Mouse (Mus musculus) embryo, embryonic 10.5 days (tissue): Measurements from ENCODE around the gene Acsl5.

Experiments used
- DNase-seq: peaks from one replicate; pipeline ENCODE4 v3.0.0-alpha.2; 2015; ENCODE audit warnings: low spot score

The Acsl5 gene

DNA sequence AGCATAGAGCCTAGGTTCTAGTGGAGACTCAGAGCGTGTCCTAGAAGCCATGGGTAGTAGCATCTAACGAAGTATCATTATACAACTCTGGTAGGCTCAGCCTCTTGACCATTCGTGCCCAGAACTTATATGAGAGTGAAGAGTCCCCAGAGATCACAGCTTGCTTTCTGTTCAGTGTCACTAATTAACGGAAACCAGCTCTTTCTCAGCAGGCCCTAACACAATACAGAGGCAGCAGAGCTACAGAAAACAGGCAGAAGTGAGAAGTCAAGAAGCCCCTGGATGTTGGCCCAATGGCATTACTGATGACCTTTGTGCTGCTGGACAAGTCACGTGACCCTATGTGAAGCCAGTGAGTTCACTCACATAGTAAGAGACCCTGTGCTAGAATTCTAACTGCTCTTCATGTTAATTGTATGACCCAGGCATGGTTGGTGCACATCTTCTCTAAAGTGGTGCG lies 10.5 kb upstream of the Acsl5 start, which contains the start of gene Gucy2g:
Gucy2g (minus strand) TSS at position 51 of the 460 bp plus-strand sequence.
- DNase-seq, result no peak

DNA sequence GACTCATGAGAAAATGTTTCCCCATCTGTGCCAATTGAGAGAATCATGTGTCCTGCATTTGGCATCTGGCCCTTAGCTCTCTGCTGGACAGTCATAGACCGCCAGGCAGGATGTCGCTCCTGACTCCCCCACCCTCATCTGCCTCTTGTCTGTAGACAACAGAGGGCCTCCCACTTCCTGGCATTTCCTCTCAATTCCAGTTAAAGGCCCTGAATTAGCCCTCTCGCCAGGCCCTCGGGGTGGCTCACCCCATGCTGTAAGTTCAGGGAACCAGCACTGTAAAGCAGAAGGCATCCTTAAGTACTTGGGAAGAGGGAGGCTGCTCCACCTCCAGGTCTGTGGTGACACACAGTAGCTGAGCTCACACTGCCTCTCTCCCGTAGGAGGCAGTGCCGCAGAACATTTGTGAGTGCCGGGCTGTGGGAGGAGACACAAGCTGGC lies 6.9 kb upstream of the Acsl5 start:
- peak; percentile 51 for DNase-seq

DNA sequence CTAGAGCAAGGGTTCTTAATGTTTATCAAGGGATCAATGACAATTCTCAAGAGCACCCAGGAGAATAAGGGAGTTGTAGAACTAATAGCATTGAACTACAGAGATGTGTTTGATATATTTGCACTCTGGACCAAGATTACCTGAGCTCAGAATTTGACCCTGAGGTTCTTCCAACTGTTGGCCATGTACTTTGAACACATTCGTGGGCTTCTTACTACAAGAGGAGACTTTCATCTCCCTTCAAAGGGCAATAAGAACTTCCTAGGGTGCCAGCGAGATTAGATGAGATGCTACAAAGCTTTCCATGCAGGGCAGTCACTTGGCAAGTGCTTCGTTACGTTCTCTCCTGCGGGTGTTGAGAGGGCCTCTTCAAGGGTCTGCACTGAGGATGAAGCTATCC lies 4.2 kb upstream of the Acsl5 start:
- no peak for DNase-seq

DNA sequence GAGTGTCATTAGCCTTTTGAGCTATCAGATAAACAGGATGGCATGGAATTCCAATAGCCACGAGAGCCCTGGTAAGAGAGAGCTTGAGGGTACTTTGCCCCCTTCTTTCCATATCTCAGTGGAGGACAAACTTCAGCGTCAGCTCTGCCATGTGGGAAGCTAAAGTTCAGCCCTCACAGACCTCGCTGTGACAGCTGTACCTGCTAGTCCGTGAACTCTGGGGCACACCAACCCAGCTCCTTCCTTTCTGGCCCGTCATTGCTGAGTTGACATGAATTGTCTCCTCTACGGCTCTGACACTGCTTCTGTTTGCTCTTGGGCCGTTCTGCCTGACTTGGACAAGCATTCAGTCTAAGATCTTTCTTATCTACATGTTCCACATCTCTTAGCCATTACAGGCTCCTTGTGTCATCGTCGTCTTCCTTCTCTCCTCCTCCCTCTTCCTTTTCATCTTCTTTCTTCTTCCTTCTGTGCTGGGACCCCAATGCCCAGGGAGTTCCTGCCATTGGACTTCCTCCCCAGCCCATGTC lies 3.7 kb upstream of the Acsl5 start:
- DNase-seq, result no peak

DNA sequence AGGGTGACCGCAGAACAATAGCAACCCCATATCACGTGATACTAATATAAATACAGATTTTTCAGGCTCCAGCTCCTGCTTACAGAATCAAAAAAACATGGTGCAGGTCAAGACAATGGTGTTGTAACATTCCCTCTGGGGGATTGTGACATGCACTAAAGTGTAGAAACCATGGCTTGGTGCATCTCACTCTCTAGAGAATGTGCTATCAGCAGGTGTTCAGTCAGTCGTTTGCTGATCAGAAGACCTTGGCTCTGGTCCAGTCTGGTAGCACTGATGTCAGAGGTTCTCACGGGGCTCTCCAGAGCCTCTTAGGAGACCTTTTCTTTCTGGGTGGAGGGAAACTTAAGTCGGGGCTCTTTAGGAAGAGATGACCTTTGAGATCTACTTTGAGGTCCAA lies 1.3 kb upstream of the Acsl5 start:
- no peak for DNase-seq

DNA sequence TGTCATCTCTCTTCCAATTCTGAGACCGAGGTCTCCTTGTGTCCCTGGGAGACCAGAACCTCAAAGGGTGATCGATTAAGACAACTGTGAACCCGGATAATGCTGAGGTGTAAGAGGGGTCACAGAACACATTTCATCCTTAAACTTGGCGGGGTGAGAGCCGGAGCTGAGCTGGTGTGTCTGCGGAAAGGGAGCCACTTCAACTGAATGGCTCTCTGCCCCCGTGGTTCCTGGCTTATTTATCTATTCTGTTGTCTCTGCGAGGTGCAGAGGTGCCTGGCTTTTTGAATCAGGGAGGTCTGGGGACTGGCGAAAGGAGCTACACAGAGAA lies 1.5 kb downstream of the Acsl5 start:
- no peak for DNase-seq

DNA sequence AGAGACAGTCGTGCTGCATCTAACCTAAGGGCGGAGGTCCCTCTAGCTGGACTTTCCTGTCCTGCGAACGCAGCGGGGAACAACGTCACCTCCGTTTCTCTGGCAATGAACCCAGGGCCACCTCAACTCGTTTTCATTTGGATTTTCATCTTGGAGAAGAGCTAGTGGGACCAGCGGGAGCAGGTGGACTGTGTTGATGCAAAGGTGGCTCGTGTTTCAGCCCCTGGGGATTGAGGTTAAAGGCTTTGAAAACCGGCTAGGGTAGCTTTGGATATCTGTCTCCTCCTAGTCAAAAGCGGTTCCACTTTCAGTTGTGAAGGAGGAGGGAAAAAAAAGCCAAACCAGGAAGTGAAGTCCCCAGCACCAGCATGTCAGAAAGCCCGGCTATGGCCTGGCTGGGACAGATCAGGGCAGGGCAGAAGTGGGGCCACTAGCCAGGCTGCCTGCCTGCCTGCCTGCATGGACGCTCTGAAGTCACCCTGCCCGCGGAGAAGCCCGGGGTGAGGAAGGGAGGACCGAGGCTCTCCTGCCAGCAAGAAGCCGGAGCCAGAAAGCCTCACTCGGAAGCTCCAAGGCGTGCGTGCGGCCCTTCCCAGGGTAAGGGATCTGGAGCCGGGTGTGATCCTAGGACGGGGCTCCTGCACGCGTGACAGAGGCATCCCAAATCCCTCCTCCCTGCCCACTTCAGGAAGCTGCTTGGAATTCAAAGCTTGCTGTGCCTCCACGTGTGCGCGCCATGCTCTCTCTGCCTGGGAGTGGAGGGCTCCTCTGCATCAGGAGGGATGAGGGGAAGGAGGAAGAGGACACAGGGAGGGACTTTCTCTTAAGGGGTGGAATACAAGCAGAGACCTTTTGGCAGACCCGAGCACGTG lies 2.1 kb downstream of the Acsl5 start:
- peak; percentile 67 for DNase-seq

DNA sequence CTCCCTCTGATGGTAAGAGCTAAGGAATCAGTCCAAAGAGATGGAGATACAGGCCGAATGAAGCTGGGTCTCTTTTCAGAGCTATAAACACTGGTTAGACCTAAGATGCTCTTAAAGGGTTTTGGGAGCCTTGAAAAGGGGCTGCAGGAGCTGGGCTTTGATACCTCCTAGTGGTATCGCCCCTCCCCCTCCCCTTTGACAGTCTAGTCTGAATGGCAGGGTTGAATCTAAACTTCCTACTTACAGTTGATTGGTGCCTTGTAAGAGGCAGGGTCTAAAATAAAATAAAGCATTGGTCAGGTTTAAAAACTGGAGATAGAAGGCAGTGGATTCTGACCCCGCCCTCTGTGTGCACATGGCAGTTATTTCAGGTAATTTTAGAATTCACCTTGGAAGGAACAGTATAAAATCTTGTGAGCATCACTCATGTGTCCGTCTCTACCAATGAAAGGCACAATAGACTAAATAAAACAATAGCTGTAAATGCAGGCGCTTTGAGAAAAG lies 2.8 kb downstream of the Acsl5 start:
- peak; percentile 83 for DNase-seq

DNA sequence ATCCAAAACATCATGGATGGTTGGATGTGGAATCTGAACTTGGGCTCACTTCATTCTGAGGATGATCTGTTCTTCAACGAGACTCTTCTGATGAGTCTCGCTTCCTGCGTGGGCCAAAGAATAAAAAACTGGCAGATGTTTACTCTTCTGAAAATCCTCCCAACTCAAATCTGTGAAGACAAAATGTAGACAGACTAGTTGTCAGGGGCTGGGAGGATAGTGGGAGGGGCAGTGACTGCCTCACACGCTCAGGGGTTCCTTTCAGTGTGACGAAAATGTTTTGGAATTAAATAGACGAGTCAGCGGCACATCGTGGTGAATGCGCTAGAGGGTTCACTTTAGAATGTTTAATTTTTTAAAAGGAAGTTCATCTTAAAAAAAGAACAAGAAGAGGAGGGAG lies 4.4 kb downstream of the Acsl5 start:
- DNase-seq, result no peak

DNA sequence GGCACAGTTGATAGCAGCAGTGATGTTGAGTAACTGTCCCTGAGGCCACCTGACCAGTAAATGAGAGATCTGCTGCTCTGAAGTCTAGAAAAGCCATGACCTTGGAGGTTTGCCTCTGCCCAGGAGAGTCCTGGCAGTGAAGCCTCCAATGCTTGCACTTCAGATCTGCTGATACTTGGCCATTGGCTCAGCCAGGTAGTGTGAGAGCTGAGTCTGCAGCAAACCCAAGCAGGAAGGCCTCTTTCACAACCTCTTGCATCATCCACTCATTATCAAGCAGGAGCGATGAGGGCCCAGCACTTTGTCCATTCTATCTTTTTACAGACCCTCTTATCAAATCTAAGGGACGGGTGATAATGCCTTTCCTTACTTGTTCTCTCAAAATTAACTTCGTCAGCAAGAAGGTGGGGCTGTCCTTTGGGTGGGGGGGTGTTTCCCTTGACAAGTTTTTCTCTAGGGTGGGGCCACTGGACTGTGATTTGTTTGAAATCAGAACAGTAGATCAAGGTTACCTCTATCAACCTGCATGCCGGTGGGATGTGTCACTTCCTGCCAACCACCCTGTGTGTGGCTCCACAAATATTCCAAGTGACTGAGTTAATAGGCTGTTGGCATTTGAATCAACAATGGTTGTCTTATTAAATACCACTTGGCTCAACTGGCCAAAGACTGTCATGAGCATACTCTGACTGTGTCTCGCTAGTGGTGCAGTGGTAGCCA lies 6.1 kb downstream of the Acsl5 start:
- DNase-seq, result no peak

DNA sequence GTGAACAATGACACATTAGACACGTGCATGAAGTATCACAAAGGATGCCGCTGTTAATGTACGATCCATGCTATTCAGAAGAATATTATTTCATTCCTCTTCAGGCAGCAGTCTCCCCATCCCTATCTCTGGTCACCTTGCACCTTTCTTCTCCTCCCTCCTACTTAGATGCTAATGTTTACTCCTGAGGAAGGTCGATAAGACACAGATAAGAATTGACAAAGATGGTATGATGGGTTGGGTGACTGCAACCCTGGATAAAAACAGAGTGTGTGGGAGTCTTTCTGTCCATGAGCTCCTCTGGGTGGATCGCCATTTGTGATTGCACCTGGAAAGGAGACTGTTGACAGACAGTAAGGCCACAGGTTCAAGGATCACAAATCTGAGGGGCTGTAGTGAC lies 6.8 kb downstream of the Acsl5 start:
- DNase-seq, result no peak

DNA sequence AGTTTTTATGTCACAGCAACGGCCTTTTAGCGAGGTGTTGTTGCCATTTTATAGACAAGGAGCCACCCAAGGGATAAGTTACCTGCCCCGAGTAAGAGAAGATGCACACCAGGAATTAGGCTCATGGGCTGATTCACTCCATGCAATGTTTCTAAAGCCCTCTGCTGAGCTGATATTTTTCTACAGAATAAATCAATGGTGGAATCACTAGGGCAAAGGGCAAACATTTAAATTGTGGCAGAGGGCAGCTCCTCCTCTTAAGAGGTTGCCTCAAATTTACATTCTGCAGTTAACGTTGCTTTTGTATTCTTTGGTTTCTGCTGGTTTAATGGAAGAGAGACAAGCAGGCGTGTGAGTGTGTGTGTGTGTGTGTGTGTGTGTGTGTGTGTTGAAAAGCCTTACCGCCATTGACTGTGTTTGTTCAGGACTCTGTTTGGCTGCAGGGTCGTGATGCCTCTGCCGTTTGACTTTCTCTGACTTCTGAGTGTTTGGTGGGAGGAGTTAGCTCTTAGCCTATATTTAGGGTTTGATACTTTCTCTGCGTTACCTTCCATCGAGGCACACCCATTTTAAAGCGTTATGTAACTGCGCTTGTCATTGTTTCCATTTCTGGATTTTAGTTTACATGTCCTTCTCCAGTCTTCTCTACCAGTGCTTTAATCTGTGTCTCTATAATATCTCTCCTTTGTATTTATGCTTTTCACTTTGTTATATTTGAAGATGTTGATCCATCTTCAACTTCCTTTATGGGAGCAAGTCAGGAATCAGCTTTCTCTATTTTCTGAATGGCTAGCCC lies 8.8 kb downstream of the Acsl5 start:
- DNase-seq, result peak; percentile 4

DNA sequence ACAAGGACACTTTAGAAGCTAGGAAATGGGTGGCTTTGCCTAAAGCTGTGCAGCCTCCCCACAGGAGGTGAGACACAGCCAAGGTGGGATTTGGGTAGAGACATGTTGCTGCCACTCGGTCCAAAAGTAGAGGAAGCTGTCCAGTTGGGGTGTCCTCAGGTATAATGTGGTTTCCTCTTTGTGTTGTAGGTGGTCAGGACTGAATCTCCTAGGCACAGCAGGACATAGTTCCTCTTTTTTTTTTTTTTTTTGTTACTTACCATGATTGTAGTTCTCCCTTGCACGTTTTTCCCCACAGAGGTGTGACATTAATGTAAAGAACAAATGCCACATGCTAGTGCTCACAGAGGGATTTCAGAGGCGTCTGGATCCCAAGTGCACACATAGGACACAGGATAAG lies 13.5 kb downstream of the Acsl5 start:
- DNase-seq, result no peak

DNA sequence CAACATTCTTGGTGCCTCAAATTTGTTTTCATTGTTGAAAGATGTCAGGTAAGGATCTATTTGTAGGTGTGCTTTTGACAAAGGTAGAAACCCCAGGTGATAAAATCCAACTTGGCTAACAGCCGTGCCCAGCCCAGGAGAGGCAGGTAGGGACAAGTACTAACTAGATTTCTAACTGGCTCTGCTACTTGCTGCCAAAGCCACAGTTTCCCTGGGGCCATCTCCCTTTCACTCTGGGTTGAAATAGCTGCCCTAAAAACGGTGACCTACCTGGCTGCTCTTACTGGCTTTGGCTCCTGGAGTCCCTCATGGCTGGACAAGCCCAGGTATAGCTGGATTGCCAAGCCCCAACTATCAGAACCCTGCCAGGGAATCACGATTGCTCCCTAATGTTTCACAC lies 15.0 kb downstream of the Acsl5 start:
- no peak for DNase-seq

DNA sequence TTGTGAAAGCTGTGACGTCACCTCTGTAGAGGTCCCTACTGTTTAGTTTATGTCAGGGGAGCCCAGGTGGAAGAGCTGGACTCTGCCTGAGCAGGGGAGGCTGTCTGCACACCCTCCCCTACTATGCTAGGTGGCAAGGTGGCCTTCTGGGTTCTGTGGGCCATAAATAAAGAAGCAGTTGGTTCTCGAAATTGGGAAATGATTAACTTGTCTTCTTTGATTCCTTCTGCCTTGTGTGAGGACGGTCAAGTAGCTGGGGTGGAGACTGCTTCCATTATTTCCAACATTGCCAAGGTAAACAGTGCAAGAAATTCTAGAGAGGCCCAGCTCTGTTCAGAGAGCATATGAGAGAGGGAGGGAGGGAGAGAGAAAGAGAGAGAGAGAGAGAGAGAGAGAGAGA lies 16.4 kb downstream of the Acsl5 start:
- no peak for DNase-seq

DNA sequence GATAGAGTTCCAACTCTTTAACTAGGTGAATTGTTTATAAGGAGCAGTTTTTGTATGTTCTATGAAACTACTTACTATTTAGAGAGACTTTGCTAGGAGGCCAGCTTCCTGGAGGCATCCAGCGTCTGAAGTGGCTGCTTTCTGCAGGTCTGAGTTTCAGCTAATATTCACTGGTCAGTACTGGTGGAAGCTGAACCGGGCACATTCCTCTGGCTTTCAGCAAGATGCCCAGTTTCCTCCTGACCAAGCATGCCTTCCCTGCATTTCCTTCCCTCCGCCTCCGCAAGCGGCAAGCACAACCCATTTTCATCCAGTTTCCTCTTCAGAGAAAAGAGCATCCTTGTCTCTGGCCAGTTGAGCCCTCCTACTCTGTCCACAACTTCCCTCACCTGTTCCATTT lies 17.3 kb downstream of the Acsl5 start:
- DNase-seq, result no peak

DNA sequence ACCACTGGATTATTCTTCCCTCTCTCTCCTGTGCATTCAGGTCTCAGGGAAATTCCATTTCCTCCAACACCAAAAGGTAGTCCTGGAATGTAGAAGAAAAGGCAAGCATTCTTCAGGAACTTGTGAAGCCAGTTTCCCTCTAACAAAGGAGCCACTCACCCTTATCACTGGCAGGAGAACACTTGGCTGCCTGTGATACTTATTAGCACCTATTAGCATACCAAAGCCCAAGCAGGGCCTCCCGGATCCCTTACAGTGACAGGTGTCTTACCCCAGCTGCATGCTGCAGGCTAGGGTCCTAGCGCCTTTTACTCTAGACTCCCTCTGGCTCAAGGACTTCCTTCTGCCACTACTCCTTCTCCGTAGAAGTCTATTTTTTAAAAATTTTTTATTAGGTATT lies 19.7 kb downstream of the Acsl5 start:
- DNase-seq, result peak; percentile 7

DNA sequence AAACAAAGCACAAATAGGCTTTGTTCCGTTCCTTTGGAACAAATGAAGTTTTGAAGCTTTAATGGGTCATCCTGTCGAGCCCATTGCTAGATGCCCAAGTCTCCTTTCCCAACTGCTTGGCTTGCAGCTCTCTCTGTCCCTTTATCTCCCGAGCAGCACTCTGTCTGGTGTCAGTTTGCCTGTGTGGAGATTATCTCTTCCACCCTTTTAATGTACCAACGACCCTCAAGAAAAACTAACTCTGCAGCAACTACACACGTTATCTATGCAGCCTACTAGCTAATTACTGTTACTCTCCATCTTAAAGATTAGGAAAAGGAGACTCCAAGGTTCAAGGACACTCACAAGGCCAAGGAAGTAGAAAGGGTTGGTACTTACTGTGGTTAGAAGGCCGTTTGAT lies 21.6 kb downstream of the Acsl5 start:
- DNase-seq, result no peak

DNA sequence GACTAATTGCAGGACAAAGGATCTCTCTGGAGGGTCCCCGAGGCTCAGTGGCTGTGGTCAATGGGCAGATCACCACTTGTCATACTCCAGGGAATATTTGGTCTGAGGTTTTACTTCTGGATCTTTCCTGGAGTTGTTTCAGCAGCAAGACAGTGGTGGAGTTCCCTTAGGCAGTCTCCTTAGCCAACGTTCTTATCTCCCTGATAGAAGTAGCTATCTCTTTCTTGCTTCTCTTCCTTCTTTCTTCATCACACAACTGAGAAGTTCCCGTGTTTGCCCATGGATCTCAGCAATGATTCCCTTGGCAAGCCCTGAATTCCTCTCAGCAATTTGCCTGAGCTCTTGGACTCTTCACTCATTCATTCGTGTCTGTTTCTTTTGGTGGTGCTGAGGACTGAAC lies 24.4 kb downstream of the Acsl5 start:
- DNase-seq, result no peak

DNA sequence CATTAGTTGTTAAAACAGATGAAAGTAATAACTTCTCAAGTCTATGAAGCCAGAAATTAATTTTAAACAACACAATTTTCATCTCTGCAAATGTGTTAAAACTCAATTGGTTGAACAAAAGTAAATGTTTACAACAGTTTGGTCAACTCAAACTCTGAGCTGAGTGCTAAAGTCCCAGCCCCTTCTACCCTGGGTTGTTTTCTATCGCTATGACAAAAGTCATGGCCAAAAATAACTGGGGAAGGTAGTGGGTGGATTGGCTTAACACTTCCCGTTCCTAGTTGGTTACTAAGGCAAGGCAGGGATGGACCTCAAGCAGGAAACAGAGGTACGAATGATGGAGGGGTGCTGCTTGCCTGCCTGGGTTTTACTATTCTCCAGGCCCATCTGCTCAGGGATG lies 25.0 kb downstream of the Acsl5 start:
- no peak for DNase-seq

DNA sequence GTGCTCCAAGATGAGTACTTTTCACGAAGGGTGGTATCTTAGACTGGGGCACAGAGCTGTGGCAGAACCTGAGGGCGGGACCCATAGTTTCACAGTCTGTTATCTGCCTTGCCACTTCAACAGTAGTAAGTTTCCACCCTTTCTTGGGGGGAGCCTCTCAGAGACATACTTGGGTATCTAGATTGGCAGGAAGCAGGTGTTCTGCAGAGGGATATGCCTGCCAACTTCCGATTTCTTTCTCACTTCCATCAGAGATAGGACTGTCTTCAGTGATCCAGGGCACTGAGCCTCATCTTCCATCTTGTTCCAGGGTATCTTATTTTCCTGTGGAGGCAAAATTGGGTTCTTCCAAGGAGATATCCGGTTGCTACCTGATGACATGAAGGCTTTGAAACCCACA lies 32.4 kb downstream of the Acsl5 start:
- DNase-seq, result no peak

DNA sequence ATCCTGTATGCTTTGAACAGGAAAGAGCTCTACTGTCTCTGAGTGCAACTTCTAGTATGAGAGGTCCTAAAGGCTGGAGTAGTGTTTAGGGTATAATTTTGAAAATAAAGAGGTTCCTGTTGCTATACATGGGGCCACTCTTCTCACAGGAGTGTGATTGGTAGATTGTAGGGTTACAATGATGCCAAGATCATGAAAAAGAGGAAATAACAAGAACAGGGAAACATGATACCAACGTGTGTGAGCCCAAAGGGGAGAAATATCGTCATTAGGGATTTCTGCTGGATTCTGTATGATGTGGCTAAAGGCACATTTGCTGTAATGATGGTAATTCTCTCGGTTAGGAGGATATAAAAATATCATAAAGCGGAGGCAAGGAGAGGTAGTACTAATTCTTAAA lies 34.3 kb downstream of the Acsl5 start:
- DNase-seq, result no peak
